Mouse (Mus musculus) heart, postnatal 0 days (tissue): ENCODE results near the gene Gipc1.

ENCODE experiments used
- CTCF ChIP-seq: IDR thresholded peaks from 2 replicates; pipeline ENCODE4 v1.5.1; 2016; ENCODE audit warnings: antibody characterized with exemption, control low read depth, low read depth
- EP300 ChIP-seq: IDR thresholded peaks from 2 replicates; pipeline ENCODE4 v1.6.1; 2016; ENCODE audit warnings: antibody characterized with exemption, low read depth

DNA sequence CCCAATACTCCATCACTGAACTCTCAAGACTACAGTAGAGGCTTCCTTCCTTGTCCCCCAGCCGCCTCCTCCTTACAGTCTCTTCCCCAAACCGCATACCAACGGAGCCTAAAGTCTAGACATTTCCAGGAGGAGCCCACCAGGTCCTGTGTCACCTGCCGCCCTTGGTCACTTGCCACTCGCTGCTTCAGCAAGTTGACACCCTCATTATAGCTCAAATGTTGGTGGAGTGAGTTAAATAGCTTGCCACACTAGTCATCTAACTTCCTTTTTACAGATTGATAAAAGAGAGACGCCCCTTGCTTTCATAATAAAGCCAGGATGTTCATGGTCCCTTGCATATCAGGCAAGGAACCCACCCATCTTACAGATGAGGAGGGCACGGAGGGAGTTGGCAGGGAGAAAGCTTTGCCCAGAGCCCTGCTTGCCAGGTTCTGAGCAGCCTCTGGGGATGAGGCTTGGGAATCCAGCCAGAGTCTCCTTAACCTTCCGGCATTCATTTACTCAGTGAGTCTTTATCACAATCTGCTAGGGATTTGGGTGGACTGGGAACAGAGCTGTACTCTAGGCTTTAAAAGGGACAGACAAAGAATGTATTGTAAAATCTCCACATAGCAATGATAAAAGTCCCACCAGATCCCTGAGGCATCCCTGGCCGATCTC is 48.1 kb downstream of the Gipc1 start:
- no peak for TF ChIP-seq CTCF
- no peak for TF ChIP-seq EP300
